Mouse (Mus musculus) lung, embryonic 16.5 days (tissue): ENCODE data around the gene Sigmar1. TPM values are rescaled to one million over a fixed set of nuclear protein-coding genes. Genes with fewer than 3 reads are reported as not detected.
"Not testable (repeated sequence)": the region's sequence is repeated elsewhere in the genome, so short reads cannot be mapped to it uniquely, and the experiment has no call there.

Experiments
- ATAC-seq: fragments of 200-750 bp; cut with Nextera tagmentation; 2 replicates; pipeline ENCODE4 v1.8.0; 2017; ENCODE audit warnings: low read depth, mild to moderate bottlenecking, moderate library complexity
- H3K27ac ChIP-seq: fragments of 300-500 bp; sonication (generic); 2 replicates; pipeline ENCODE4 v1.5.1; 2014; ENCODE audit warnings: mild to moderate bottlenecking, control low read depth, low read length
- H3K27me3 ChIP-seq: fragments of 300-500 bp; sonication (generic); 2 replicates; pipeline ENCODE4 v1.6.1; 2014; ENCODE audit warnings: low read depth, low read length, mixed read lengths; ENCODE audit not compliant: control insufficient read depth, insufficient read depth
- H3K36me3 ChIP-seq: fragments of 300-500 bp; sonication (generic); 2 replicates; pipeline ENCODE4 v1.6.1; 2014; ENCODE audit warnings: low read length; ENCODE audit not compliant: control insufficient read depth, insufficient read depth
- H3K4me1 ChIP-seq: fragments of 300-500 bp; sonication (generic); replicated peaks from 2 replicates; pipeline ENCODE4 v1.6.1; 2014; ENCODE audit warnings: low read length, mixed read lengths; ENCODE audit not compliant: control insufficient read depth, insufficient read depth
- H3K4me2 ChIP-seq: fragments of 300-500 bp; sonication (generic); 2 replicates; pipeline ENCODE4 v1.6.1; 2014; ENCODE audit warnings: low read depth, low read length, control low read depth
- H3K4me3 ChIP-seq: fragments of 300-500 bp; sonication (generic); 2 replicates; pipeline ENCODE4 v1.5.1; 2014; ENCODE audit warnings: mild to moderate bottlenecking, low read length, control low read depth
- H3K9ac ChIP-seq: fragments of 300-500 bp; sonication (generic); 2 replicates; pipeline ENCODE4 v1.6.1; 2014; ENCODE audit warnings: low read length, control low read depth
- H3K9me3 ChIP-seq: fragments of 300-500 bp; sonication (generic); 2 replicates; pipeline ENCODE4 v1.6.1; 2016; ENCODE audit warnings: low read length; ENCODE audit not compliant: control insufficient read depth
- WGBS: fragments of 180-500 bp; shearing (Covaris S2); extraction: QIAGEN DNeasy Blood & Tissue Kit; methylation state at CpG from one replicate; pipeline ENCODE4 v1.1.7; 2014; 5-methylcytosine and 5-hydroxymethylcytosine counted together
- polyA plus RNA-seq: library from polyadenylated mRNA; unstranded; fragments of >200 nt; fragmentation: Nextera tagmentation; extraction: Ambion mirVana; gene quantifications from 2 replicates; pipeline ENCODE4 v1.2.1, GENCODE M21; 2015

Gene Sigmar1
- polyA plus RNA-seq, 1 experiment from 2014 or later, result 72.2 TPM

GRCm38 (mm10) chr4:41696452-41696851 lies 59.5 kb downstream of the Sigmar1 start:
- H3K4me2 ChIP-seq, H3K9ac ChIP-seq, ATAC-seq, H3K9me3 ChIP-seq, H3K4me3 ChIP-seq, H3K36me3 ChIP-seq, H3K27ac ChIP-seq, H3K27me3 ChIP-seq, H3K4me1 ChIP-seq: not testable (repeated sequence)
- WGBS, result 13% methylated on average over 9 of the region's 15 CpGs

GRCm38 (mm10) chr4:41695800-41696199 lies 60.2 kb downstream of the Sigmar1 start:
- WGBS, result 3% methylated on average over 11 of the region's 38 CpGs
- H3K27ac ChIP-seq, H3K9me3 ChIP-seq, H3K27me3 ChIP-seq, H3K9ac ChIP-seq, H3K36me3 ChIP-seq, H3K4me1 ChIP-seq, ATAC-seq: not testable (repeated sequence)
- Histone ChIP-seq H3K4me3 (peak overlapping the region; percentile 19; the same call in 1 of the 2 replicates), H3K4me2 (peak overlapping the region; percentile 35; the same call in 1 of the 2 replicates)

- H3K27ac ChIP-seq, H3K9me3 ChIP-seq, H3K36me3 ChIP-seq, H3K4me2 ChIP-seq, H3K4me1 ChIP-seq, H3K9ac ChIP-seq, H3K4me3 ChIP-seq, H3K27me3 ChIP-seq, ATAC-seq: not testable (repeated sequence)
- WGBS, result 17% methylated on average over 4 of the region's 4 CpGs
Observed at GRCm38 (mm10) chr4:41693511-41693910, 62.4 kb downstream of the Sigmar1 start.

DNA sequence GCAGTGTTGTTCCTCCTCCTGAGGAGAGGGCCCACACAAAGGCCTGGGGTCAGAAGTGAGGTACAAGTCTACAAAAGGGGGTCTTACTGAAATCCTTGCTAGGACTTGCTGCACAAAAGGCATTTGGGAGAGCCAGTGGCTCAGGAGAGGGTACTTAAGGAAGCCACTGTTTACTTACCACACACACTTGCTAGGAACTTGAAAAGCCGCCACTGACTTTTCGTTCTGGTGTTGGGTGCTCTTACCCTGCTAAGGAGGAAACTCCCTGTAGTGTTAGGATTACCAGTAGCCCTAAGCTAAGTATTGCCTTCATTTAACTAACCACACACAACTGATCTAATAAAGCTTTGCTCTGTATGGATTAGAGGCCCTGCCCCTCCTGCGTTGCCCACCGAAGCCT lies 65.9 kb downstream of the Sigmar1 start:
- H3K27ac ChIP-seq, H3K4me3 ChIP-seq, H3K36me3 ChIP-seq, H3K9ac ChIP-seq, H3K9me3 ChIP-seq, H3K4me2 ChIP-seq, H3K27me3 ChIP-seq, H3K4me1 ChIP-seq: not testable (repeated sequence)
- ATAC-seq, result peak; percentile 66; the same call in 1 of the 2 replicates
- no CpG with 5 or more reads among the region's 4 CpGs for WGBS

GRCm38 (mm10) chr4:41688562-41688961 lies 67.4 kb downstream of the Sigmar1 start:
- H3K36me3 ChIP-seq, H3K9ac ChIP-seq, H3K4me3 ChIP-seq, H3K4me2 ChIP-seq, H3K27ac ChIP-seq, ATAC-seq, H3K9me3 ChIP-seq, H3K27me3 ChIP-seq, H3K4me1 ChIP-seq: not testable (repeated sequence)
- 41% methylated on average over 1 of the region's 1 CpGs for WGBS

Other genes with a start within 250 kb of the Sigmar1 start
- 15.7 and 18.6 TPM in 2 replicates for gene 1110017D15Rik, start 238.8 kb downstream of the Sigmar1 start, polyA plus RNA-seq
- gene Fam219a, start 186.6 kb downstream of the Sigmar1 start, polyA plus RNA-seq, result 1.9 and 2.7 TPM in 2 replicates
- 2.9 and 4.0 TPM in 2 replicates for gene Dnaic1, start 186.4 kb downstream of the Sigmar1 start, polyA plus RNA-seq
- 7.8 and 8.1 TPM in 2 replicates for gene Enho, start 115.8 kb downstream of the Sigmar1 start, polyA plus RNA-seq
- 6.9 and 8.4 TPM in 2 replicates for gene Cntfr, start 59.1 kb downstream of the Sigmar1 start, polyA plus RNA-seq
- 111 and 120 TPM in 2 replicates for gene Il11ra1, start 56.2 kb downstream of the Sigmar1 start, polyA plus RNA-seq
- gene Rpp25l, start 42.6 kb downstream of the Sigmar1 start, polyA plus RNA-seq, result 80.5 and 85.0 TPM in 2 replicates
- 137 and 156 TPM in 2 replicates for gene Dctn3, start 33.0 kb downstream of the Sigmar1 start, polyA plus RNA-seq
- gene Arid3c, start 25.0 kb downstream of the Sigmar1 start, polyA plus RNA-seq, result not detected in 2 replicates
- 36.5 and 39.6 TPM in 2 replicates for gene Galt, start 929 bp downstream of the Sigmar1 start, polyA plus RNA-seq
- 30.5 and 33.2 TPM in 2 replicates for gene Ccl27a, start 18.1 kb upstream of the Sigmar1 start, polyA plus RNA-seq
- gene Gm21541, start 147.5 kb upstream of the Sigmar1 start, polyA plus RNA-seq, result 27.4 and 47.0 TPM in 2 replicates
- 1.2 and 1.6 TPM in 2 replicates for gene Gm20878, start 185.4 kb upstream of the Sigmar1 start, polyA plus RNA-seq
- gene Fam205a4, start 209.9 kb upstream of the Sigmar1 start, polyA plus RNA-seq, result 0.10 TPM in 1 of 2 replicates, not detected in the other